Mouse (Mus musculus) cerebellum, adult 11-12 months (tissue): ENCODE data around the gene Gm12394.
"Not testable (repeated sequence)": the region's sequence is repeated elsewhere in the genome, so short reads cannot be mapped to it uniquely, and the experiment has no call there.

Source experiments
- DNase-seq: peaks from one replicate; pipeline ENCODE4 v3.0.0; 2022

Gm12394 gene

DNA sequence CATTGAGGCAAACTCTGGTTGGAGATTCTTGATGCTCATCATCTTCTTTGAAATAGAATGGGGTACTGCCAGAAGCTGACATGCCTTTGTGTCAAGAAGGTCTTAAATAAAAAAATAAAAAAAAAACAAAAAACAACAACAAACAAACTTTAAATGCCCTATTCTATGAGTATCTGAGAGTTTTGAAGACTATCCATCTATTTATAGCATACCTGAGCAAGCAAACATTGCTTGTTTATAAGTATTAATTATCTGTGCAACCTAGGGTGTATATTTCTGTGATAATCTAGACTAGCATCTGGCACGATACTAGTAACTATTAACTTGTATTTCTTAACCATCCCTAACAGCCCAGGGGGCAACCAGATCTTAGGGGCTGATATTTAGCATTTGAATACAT lies at the start of gene Gm12394:
Gm12394 (minus strand) TSS at position 101 of the 400 bp plus-strand sequence.
- not testable (repeated sequence) for DNase-seq

DNA sequence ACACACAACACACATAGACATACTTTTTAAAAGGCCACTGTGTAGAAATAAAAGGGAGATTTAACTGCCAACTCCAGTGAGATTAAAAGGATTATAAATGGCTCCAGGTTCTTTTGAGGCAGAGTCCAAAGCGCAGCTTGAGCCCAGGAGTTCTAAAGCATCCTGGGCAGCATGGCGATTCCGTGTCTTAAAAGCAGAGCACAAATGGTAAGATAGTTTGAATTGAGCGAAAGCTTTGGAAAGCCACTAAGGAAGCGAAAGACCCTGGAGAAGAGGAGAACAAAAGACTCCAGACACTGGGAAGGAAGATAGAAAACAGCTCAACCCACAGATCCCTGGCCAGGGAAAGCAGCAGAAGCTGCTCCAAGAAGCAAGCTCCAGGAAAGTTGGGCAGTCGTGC lies 48.4 kb upstream of the Gm12394 start:
- no peak for DNase-seq

DNA sequence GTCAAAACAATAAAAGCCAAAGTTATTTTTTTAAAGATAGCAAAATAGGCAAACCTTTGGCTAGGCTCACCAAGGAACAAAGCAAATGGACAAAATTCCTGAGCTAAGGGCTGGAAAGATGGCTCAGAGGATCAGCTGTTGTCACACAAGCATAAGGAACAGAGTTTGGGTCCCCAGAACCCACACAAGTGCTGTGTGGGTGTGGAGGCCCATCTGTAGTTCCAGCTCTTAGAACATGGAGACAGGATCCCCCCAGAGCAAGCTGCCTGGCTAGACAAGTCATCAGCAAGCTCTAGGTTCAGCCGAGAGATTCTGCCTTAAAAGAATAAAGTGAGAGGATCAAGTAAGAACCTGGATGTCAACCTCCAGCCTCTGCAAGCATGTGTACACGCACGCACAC lies 48.0 kb upstream of the Gm12394 start:
- DNase-seq: no peak

DNA sequence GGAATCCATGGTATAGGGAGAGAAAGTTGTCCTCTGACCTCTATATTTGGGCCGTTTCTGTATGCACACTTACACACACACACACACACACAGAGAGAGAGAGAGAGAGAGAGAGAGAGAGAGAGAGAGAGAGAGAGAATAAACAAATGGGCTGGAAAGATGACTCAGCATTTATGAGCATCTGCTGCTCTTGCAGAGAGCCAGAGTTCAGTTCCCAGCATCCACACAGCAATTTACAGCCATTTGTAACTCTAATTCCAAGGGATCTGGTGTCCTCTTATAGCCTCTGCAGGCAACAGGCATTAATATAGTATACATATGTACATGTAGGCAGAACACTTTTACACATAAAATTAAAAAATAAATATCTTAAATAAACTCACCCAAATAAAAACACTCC lies 47.4 kb upstream of the Gm12394 start:
- DNase-seq: no peak

DNA sequence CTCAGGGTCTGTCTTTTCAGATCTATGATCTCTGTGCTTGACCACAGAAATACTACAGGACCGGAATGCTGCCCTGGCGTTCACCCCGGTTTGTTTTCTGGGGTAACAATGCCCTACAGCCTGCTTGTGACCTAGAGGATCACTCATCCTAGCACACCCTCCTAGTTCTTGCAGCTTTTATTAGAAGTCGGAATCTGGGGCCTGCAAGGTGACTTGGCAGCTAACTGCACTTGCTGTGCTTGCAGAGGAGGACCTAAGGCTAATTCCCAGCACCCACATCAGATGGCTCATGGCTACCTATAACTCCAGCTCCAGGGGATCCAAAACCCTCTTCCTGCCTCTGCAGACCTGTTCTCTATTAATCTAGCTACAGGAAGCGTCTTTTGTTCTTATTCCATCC lies 46.2 kb upstream of the Gm12394 start:
- peak; percentile 18 for DNase-seq

DNA sequence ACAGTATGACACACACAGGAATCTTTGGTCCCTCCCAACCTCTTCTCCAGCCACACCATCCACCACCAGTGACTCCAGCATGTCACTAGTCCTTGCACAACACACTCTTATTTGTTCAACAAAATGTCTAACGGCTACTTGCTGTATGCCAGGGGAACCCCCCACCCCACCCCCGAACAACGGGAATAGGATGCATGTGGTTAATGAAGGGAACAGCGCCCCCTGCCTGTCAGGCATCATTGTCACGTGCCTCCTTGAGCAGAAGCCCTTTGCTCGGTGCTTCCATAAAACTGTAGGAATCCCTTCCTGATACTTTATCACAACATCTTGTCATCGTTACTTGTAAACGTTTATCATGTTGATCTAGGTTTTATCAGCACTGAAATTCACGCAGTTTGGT lies 45.6 kb upstream of the Gm12394 start:
- no peak for DNase-seq

DNA sequence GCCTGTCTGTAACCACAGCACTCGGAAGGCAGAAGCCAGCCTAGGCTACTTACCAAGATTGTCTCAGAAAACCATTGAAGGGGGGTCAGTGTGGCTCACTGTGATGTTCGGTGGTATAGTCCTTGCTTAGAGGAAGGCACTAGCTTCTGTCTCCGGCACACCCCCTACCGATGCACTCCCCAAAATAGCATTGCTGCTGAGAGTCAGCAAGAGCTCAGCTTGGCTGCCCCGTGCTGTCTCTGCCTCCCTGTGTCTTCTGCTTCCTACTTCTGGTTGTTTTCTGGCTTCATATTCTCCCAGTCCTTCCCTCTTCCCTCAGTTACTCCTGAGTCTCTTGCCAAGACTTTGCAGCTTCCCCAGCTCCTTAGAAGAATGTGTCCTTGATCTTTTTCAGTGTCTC lies 44.3 kb upstream of the Gm12394 start:
- DNase-seq: no peak

DNA sequence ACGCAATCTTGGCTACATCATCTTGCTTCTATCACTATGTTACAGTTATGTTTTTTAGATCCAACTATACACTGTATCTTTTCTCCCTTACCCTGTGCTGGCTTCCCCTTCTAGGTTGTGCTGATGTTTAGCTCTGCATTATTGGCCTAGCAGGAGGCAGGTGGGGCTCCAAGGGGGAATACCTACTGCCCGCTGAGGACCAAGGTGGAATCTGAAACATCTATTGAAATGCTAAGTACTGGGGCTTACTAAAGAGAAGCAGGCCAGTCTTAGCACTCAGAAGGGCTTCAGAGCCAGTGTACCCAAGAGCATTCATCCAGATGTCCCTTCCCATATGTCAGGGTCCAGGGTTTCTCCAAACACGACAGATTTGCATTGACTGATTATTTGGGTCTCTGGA lies 42.3 kb upstream of the Gm12394 start:
- DNase-seq: no peak

DNA sequence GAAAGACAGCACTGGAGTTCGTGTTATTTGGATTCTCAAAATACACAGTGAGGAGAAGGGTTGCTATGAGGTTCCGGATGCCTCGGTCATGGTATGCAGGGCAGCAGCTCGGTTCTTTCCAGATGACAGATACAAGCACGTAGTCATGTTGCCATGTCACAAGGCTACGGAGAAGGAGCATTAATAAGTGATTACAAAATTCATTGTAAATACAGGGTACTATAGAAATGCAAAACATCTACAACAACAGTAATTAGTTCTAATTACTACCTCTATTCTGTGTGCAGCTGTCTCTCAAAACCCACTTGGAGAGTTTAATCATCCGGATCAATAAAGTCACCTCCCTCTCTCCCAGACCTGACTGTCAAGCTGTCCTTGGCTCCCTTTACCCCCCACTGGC lies 38.5 kb upstream of the Gm12394 start:
- DNase-seq: no peak

DNA sequence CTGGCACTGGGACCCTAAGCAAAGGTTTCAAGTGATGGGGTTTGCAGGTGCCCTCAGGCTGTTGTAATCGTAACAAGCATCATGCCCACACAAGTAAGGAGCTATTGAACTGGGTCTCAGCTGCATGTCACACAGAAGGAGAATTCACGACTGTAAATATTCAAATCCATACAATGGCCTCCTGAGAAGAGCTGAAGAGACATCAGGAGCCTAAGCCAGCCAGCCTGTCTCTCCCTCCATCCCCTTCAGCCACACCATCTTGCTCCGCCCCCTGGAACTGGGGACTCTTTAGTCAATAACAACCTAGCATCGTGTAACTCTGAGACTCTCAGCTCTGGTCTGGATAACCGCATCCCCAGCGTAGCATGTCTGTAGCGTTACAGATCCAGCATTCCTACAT lies 34.6 kb upstream of the Gm12394 start:
- no peak for DNase-seq

DNA sequence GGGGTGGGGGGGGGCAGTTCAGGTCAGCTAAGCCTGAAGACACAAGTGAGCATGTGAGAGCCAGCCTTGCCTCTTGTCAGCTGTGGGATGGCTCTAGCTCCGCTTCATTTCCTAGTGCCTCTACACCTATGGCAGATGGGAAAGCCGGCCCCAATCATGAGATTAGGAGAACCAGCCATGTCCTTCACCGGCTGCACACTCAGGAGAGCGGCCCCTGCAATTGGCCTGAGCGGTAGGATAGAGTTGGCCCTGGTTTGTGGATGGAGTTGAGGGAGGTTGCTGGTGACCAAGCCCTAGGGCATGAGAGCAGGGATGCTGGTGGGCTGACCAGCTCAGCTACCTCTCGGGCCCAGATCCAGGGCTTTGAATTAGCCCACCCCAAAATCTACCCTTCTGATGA lies 32.2 kb upstream of the Gm12394 start:
- no peak for DNase-seq

DNA sequence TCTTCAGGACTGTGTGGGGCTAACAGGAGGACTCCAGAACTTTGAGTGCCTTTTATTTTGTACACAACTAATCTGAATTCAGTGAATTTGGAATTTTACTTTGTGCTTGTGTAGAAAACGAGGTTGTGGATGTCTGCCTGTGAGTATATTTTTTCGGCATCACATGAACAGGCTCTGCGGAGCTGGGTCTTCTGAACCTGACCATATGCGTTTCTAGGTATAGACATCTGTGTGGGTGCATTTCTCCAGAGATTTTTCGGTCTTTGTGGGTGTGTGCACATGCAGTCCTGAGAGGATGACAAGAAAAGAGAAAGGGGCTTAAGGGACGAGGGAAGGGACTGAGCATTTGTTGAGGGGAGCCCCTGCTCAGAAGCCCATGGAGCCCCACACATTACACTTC lies 30.4 kb upstream of the Gm12394 start:
- no peak for DNase-seq

DNA sequence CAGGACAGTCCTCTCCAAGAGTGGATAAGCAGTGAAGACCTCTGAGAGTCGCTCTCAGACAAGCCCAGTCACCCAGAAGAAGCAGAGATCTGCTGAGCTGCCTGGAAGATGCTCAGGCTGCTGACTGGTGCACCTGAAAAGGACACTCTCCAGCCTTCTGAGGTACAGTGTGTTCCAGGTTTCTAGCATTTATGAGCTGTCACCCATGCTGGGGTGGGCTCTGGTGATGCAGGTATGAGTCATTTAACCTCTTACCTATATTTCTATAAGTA lies 24.0 kb upstream of the Gm12394 start:
- no peak for DNase-seq

DNA sequence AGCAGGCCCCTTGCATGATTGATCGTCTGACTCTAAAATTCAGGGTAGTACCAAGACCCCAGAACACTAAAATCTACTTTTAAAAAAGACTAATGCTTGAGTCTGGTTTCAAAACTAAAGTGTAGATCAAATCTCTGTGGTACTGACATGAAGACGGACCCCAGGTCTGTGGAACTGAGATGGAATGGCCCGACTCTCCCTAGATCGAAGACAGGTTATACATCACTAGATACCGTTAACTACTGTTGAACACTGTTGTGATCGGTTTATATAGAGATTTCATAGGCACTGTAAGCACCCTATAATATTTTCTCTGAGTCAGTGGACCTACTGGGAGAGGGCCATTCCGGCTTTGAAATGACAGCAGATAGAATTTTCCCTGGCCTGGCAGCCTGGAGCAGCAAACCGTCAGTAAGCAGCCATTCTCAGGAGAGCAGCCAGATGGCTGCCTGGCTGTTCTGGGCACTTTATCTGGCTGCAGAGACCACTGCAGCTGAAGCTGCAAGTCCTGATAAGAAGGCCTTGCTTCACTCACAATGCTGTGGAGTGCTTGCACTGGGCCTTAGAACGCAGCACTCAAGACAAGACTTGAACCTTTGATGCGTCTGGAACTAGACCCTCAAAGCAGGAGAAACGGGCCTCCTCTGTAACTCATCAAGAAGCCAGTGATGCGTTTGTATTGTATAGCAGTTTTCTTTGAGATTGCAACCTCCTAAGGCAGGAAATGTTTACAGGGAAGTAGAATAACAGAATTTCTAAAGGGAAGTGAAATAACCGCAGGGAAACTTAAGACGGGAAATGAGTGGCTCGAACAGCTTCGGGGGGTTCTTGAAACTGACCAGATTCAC lies 23.5 kb upstream of the Gm12394 start:
- DNase-seq: no peak

DNA sequence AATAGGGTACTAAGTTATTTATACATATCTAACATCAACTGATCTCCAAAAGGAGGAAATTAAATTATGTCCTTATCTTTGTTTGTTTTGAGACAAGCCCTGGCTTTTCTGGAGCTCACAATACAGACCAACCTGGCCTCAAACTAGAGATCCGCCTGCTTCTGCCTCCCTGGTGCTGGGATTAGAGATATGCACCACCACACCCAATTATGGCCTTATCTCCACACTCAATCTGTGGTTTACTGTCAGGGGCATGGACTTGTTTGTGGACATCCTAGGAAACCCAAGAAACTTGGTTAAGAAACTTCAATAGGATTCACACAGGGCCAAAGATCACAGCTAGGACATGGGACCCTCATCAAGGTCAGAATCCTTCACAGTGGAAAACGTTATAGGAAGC lies 21.1 kb upstream of the Gm12394 start:
- DNase-seq: no peak

DNA sequence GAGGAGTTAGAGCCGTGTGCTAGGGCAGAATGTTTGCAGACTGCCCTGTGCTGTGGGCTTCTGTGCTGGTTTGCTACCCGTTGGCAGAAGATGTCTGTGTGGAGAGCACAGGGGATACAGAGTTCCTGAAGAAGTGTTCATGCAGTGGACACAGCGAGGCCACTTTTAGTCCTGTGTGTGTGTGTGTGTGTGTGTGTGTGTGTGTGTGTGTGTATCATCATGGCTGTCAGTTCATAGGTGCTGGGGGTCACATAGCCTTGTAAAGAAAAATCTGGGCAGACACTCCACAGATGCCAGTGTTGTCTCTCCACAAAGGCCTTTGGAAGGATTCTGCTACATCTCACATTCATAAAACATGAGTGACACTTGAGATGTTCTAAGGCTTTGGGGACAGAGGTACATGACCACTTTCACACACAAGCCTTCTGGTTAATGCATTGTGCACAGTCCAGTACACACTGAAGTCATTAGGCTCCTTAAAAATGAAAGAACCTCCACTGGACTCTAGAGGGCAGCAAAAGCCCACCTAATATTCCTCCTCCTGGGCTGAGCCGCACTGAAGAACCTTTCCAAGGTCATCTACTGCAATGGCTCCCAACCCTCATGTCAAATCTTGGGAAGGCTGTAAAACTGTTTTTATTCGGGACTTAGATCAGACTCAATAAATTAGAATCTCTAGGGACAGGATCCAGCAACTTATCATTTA lies 20.2 kb upstream of the Gm12394 start:
- peak; percentile 47 for DNase-seq

DNA sequence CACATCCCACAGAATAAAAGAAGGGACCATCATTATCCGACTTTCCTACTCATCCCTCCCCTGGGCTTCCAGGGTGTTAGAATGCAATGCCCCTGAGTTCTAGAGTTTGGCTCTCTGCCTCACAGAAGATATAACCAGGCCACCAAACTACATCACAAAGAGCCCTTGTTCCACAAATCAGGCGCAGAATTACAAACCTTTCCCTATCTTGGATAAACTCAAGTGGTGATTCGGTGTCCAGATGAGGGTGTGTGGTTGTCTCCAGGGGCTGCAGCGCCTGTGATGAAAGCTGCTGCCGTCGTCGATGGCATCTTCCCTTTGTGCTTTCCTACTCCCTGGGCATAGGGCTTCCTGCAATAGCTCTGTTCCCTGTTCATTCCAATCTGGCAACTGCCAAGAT lies 17.6 kb upstream of the Gm12394 start, which contains the start of gene Fam205c:
Fam205c (minus strand) TSS at position 101 of the 400 bp plus-strand sequence.
- DNase-seq: no peak

DNA sequence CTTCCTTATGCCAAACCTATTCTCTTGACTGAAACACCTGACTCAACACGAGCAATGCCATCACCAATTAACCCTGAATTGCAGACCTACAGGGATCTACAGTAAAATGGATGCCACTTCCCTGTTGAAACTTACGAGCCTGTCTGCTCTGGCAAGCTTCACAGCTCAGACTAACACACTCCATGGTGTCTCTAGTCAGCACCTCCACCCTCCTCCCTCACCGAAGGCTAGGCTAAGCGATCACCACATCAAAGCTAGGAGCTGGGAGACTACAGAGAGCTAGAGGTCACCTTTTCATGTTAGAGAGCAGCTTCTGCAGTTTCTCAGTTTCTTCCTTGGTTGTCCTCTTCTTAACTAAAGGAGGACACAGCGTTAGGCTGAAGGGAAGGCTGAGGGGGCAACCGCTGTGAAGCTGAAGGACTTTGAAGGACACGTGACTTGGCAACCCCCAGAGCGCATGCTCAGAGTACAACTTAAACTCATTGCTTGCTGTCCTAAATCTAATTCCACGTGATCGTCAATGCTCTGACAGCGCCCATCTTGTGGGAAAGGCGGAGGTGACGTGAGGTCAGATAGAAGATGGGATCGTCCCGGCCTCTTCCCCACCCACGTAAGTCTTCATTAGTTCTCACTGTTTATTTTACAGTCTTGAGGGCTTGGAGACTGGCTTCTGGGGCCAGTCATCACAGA lies 16.3 kb upstream of the Gm12394 start:
- DNase-seq: no peak

DNA sequence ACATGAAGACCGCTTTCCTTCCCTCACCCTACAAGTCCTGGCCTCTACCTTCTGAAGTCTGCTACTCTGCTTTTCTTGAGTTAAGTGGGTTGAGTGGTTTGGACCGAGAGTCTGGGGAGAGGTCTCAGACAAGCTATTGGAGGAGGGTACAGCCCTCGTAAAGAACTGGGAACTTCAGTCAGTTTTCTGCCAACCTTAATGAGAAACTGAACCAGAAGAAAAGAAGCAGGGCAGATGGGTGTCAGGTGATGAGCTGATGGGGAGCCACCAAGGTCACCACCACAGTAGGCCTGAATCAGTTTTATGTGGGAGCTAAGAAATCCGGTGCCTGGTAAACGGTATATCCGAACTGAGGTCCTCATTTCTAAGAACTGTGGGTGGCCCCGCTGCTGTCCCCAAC lies 15.6 kb upstream of the Gm12394 start:
- DNase-seq: no peak

DNA sequence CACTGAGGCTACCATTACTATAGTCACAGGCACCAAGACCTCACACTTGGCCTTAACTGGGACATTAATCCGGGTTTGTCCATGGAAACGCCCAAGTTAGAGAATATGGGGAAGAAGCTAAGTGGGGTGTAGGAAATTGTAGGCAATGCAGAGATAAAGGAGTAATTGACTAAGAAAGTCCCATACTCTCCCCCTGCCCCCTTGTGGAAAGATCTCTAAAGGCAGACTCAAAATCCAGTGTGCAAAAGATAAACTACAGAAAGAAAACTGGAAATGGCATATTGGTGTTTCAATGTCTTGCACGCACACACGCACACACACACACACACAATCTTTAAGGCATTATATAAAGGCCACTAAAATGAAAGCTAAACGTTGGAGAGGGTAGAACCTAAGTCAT lies 14.2 kb upstream of the Gm12394 start:
- no peak for DNase-seq

DNA sequence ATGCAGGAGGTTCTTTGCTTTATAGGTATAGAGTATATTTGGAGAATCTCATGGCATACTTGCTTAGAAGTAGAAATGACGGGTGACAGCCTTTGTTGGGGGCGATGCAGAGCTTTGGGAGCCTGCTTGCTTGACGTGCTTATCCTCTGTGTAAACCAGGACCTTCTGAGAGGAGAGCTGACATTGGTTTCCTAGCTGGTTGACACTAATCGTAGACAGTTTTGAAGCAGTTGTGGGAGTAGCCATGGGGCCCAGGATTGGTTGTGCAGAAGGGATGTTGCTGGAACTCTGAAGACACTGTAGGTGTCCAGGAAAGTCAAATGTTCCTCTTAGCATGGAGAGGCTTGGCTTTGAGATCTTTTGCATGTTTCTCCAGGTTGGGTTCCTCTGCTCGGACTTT lies 11.6 kb upstream of the Gm12394 start:
- no peak for DNase-seq

DNA sequence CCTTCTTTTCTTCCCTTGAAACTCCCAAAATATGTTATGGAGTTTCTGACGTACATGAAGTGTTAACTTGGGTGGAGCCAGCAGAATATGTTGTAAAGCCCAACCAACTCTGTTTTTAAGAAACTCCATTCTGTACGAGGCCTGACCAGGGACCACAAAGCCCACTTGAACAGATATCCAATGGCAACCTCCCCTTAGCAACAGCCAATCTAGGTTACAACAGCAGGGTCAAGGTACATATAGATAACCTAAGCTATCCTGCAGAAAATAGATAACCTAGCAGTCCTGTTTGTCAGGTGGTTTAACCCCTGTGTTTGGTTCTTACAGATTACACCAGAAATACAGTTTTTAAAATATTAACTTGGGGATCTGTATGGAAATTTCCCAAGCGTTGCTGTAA lies 10.8 kb upstream of the Gm12394 start:
- DNase-seq: no peak

DNA sequence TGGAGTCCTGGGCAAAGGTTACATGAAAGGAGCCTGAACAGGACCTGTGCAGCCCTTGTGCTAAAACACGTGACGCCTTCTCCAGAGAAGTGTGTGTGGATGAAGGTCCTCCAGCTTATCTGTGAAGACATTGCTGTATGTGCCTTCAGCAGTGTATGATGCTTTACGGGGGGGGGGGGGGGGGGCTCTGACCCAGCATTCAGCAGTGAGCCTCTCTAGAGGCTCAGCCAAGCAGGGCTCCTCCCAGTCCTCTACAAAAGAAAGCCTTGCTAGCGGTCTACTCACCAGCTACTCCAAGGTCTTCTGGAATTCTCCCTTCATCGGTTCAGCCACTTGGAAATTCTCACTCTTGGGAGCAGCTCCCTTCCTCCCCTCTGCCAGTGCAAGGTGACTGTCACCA lies 6.9 kb upstream of the Gm12394 start:
- DNase-seq: not testable (repeated sequence)

DNA sequence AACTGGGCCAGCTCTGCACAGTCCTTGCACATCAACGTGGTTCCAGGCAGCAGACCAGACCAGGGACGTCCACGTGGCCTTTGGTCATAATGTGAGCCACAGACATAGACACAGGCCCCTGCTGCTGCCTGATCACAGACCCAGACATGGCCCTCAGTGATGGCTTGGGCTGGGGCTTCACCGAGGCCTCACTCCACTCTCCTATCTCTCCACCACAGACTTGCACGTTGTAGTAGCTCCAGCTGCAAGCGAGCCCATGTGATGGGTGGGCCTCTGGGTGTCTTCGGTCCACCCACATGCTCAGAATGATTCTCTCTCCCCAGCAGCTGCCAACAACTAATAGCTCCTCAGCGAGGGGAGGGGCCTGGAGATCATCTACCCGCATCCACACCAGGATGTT lies 3.9 kb upstream of the Gm12394 start:
- DNase-seq: not testable (repeated sequence)
